Mouse (Mus musculus) A20 (cell line): Measurements from ENCODE around the gene Glb1l.
A peak's percentile ranks its signal among the peaks of the same experiment; 100 is the strongest.

ENCODE experiments used
- DNase-seq: peaks from one replicate; pipeline ENCODE4 v3.0.0-alpha.2; 2011; ENCODE audit warnings: low read depth, low spot score

Glb1l gene

DNA sequence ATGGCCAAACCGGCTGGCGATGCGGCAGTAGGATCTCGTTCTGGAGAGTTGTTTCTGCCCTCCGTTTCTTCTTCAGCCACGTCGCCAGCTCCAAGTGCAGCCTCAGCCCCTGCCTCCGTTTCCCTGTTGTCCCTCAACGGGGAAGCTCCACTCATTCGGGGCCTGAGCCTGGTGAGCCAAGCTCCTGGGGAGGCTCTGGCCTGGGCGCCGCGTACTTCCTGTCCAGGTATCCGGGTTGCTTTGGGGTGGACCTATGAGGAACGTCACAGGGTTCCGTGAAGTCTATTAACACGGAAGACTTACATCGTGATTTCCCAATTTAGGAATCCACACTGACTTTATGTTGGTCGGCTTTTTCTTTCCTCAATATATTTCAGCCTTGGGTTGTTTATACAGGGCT lies 18.2 kb downstream of the Glb1l start:
- DNase-seq: peak; percentile 87

- DNase-seq: peak; percentile 99
These were observed 18.8 kb downstream of the Glb1l start, which contains the start of the genes Ankzf1 and Atg9a for GRCm38 (mm10) chr1:75191622-75192402. Gene Ankzf1, plus strand, starts transcription at chr1:75192151. Gene Atg9a, minus strand, starts transcription at chr1:75192196.

- no peak for DNase-seq
These were observed 19.4 kb downstream of the Glb1l start for GRCm38 (mm10) chr1:75191258-75191621.

- DNase-seq: peak; percentile 33
These were observed 20.0 kb downstream of the Glb1l start for GRCm38 (mm10) chr1:75190577-75190976.

GRCm38 (mm10) chr1:75187914-75188483 lies 22.6 kb downstream of the Glb1l start:
- DNase-seq: no peak

- no peak for DNase-seq
These were observed 23.5 kb downstream of the Glb1l start for GRCm38 (mm10) chr1:75187126-75187525.

DNA sequence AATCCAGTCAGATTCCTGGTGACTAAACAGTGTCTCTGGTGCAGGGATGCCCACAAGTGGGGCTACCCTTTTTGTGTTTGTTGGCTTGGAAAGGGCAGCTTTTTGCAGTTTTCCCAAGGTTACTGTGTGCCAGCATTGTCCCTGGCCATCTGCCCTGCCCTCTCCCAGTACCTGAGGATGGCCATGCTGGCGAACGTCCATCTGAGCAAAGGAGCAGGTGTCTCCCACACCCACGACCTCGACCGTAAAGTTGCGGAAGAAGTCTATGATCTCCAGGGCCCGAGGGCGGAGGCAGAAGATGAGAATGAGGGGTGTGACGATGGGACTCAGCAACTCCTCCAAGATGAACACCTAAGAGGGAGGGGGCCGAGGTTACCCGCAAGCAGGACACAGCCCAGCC lies 25.1 kb downstream of the Glb1l start:
- DNase-seq: no peak

- peak; percentile 26 for DNase-seq
These were observed 28.5 kb downstream of the Glb1l start for GRCm38 (mm10) chr1:75182160-75182559.

DNA sequence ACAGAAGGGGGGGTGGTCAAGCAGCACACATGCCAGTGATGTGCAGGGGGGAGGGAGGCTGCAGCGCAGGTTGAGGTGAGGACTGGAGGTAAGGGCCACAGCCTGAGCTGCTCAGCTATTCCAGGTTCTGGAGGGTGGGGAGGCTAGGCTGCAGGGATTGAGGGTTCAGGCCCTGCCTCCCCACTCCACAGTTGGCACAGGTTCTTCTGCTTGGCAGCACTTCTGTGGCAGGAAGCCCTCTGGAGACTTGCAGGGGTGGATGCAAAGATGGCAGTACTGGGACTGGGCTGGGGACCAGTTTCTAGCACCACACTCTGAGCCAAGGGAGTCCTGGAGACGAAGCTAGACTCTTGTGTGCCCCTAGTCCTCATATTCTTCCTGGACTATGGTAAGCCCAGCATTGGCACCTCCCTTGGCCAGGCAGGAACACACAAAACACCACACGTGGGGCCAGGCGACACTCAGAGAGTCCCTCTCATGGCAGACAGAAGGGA lies 29.2 kb downstream of the Glb1l start:
- DNase-seq: no peak

GRCm38 (mm10) chr1:75180741-75181140 lies 29.9 kb downstream of the Glb1l start:
- DNase-seq: no peak

DNA sequence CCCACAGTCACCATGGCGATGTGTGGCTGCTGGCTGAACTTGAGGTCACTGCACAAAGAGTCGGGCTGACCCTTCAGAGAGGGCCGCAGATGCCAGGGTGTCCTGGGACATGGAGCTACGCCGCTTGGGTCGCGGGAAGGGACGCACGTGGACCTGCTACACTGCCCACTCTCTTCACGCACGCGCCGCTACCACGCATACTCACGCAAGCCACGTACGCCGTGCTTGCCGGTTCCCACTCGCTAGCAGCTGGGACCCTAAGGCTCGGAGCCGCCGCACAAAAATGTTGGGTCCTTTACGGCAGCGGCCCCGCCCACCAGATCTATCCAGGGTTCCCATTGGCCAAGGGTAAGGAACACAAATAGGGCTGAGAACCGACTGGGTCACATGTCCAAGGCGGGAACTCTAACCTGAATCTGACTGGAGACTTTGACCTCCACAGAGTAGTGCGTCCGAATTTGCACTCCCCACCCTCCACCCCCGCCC lies 30.5 kb downstream of the Glb1l start, which contains the start of gene Abcb6:
TSS of gene Abcb6 (minus strand) at position 288 of the 486 bp plus-strand sequence.
- DNase-seq: peak; percentile 95

DNA sequence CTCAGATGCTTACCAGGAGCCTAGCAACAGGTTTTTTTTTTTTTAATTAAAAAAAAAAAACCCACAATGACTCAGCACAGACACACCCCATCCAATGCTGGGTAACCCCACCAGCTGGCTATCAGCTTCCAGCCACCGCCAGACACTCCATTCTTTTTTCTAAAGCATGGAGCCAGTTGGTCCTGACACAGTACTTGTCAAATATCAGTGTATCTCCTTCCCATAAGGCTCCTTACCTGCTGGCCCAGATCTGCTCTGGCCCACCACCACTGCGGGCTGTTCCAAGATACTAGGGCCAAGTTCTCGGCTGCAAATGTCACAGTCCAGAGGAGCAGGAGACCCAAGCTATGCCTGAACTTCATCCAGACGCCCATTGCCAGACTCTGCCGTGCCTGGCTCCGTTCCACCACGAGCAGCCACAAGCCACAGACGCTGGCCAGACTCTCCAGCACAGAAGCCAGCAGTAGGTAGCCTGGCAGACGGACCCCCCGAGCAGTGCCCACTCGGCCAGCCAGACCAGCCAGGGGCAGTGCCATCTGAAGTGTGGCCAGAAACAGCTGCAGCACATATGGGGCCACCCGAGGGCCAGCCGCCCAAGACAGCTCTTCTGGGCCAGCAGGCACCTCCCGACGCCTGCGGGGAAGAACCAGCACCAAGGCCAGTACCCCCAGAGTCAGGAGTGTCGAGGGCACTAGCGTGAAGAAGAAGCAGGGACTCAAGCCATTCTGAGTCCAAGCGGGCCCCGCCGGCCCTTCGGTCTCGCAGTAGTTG lies 31.1 kb downstream of the Glb1l start:
- DNase-seq: peak; percentile 55

GRCm38 (mm10) chr1:75168472-75169464 lies 41.8 kb downstream of the Glb1l start, which contains the start of gene Zfand2b:
Gene Zfand2b, plus strand, starts transcription at chr1:75168646.
- peak; percentile 97 for DNase-seq

- DNase-seq: no peak
These were observed 42.5 kb downstream of the Glb1l start for GRCm38 (mm10) chr1:75168093-75168471.

- no peak for DNase-seq
These were observed 50.4 kb downstream of the Glb1l start for GRCm38 (mm10) chr1:75160256-75160617.

DNA sequence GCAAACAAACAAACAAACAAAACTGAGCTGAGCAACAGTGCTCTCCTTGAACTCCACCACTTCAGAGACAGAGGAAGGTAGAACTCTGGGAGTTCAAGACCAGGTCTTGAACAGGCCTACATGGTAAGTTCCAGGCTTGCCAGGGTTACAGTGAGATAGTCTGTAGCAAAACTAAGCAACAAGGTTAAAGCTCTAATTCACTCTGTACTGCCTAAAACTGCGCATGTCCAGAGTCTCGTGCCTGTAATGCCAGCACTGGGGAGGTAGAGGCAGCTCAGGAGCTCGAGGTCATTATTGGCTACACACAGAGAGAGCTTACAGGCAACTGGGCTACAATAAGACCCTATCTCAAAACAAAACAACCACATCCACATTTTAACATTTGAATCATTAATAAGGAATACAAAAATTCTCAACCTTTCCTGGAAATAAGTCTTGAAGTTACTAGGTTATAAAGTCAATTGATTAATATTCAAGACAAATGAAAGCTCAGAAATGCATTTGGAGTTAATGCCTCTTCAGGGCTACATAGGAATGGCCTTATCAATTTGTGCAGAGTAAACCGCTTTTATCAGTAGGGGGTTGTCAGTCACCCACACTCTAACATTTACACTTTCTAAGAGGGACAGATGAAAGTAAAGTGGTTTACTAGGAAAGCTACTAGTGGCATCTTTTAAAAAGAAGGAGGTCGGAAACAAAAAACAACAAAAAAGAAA lies 50.9 kb downstream of the Glb1l start:
- no peak for DNase-seq

- no peak for DNase-seq
These were observed 51.6 kb downstream of the Glb1l start for GRCm38 (mm10) chr1:75158990-75159389.

GRCm38 (mm10) chr1:75155837-75156236 lies 54.8 kb downstream of the Glb1l start:
- no peak for DNase-seq

DNA sequence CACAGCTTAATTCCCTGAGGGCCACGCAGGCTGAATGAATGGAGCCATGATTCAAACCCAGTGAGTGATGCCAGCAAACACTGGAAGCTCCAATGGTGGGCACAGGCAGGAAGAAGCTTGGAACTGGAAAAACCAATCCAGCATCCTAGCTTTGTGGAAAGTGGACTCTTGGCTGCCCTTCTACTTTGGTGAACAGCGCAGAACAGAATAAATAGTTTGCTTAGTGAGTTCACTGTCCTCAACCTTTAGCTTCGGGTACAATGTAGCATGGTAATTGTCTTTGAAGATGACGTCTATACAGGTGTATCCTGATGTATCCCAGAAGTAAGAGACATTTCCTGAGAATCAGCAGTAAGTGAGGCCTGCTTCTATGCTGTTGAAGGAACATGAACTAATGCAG lies 61.9 kb downstream of the Glb1l start:
- no peak for DNase-seq
